Mouse (Mus musculus) brain, embryonic 14.5 days (tissue): ENCODE data around the gene Lemd2.

Experiments
- CTCF ChIP-seq: fragments of 200-500 bp; IDR thresholded peaks from 2 replicates; pipeline ENCODE4 v1.5.1; 2012; ENCODE audit warnings: inconsistent platforms, mild to moderate bottlenecking, moderate library complexity, borderline replicate concordance; ENCODE audit not compliant: insufficient read depth, insufficient read length; ENCODE audit errors: extremely low read depth
- POLR2A ChIP-seq: fragments of 200-500 bp; IDR thresholded peaks from 2 replicates; pipeline ENCODE4 v1.6.1; 2012; ENCODE audit warnings: mild to moderate bottlenecking, inconsistent platforms, borderline replicate concordance; ENCODE audit not compliant: poor library complexity, insufficient read depth, insufficient read length, severe bottlenecking; ENCODE audit errors: extremely low read depth

GRCm38 (mm10) chr17:27237731-27238130 is 33.5 kb upstream of the Lemd2 start:
- TF ChIP-seq CTCF (no peak), POLR2A (no peak)
